Mouse (Mus musculus) testis, adult 2 months (tissue): Measurements from ENCODE around the gene Lrrc75a.

Experiments
- CTCF ChIP-seq: fragments of 200-500 bp; IDR thresholded peaks from 2 replicates; pipeline ENCODE4 v1.5.1; 2012; ENCODE audit warnings: low read depth, mild to moderate bottlenecking, inconsistent platforms, low read length, moderate library complexity; ENCODE audit not compliant: control insufficient read depth, insufficient read depth, insufficient replicate concordance
- POLR2A ChIP-seq: fragments of 200-500 bp; IDR thresholded peaks from 2 replicates; pipeline ENCODE4 v1.6.1; 2012; ENCODE audit warnings: low read depth, mild to moderate bottlenecking, inconsistent platforms, low read length, moderate library complexity; ENCODE audit not compliant: control insufficient read depth

DNA sequence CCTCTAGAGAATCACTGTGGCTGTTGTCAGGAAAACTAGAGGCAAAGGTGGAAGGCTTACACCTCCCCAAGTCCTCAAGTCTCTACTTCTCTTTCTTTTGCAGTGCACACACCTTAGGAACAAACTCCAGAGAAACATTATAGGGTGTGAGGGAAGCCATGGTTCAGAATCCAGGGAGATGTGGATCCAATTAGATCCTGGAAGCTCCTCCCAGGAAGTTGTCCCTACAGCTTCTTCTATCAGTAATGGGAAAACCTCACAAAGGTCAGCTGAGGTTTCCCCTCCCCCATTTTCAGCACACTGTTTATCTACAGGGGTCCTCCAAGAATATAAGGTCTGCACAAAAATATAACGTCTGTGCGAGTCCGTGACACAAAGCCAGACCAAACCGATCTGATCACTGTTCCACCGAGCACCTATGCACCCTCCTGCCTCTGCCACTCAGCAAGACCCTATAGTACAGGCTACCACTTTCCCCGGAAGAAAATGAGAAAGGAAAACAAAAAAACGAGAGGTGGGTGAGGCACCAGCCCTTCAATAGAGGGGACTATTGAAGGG lies 1.3 kb downstream of the Lrrc75a start:
- TF ChIP-seq CTCF (no peak), POLR2A (no peak)
